Mouse (Mus musculus): Measurements from ENCODE around the gene Ppp4r4.

DNA sequence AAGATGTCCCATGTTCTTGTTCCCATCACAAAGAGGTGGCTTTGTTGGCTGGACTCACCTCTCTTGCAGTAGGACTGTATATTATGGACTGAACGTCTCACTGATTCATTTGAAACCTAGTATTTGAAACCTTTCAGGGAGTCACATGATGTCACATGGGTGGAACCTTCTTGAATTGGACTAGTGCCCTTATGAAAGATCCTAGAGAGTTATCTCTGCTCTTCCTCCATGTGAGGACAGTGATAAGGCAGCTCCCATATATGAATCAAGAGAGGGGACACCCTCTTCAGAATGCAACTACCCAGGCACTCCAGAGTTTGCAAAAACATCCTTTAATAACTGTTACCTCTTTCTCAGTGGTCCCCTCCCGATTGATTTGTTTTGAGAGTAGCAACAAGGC, 114.2 kb downstream of the Ppp4r4 start:
- no peak for TF ChIP-seq POLR2A (IDR thresholded peaks at IDR 0.05; ENCODE audit: insufficient read depth, low read depth, low read length)
- no peak for TF ChIP-seq CTCF (IDR thresholded peaks at IDR 0.05)
- no peak for TF ChIP-seq EP300 (IDR thresholded peaks at IDR 0.05; ENCODE audit: insufficient read depth, low read depth, low read length)

All from heart, adult 2 months (tissue).